33 mouse cellular contexts compared by ENCODE assay signal in genomic region chr1:92045671-92046070, GRCm38 (mm10).
"Had no signal": no experiment of that assay in that cellular context is flagged by ENCODE, and none has a peak within 500 bp of the region (broad histone marks: within the 10 kb centered on the region; RNA-seq: fewer than 3 reads in every experiment).

No protein-coding gene starts in this region.

- H3K4me2 ChIP-seq: limb, embryonic 12.5 days; limb, embryonic 13.5 days; limb, embryonic 15.5 days; liver, embryonic 11.5 days; liver, embryonic 12.5 days; liver, embryonic 13.5 days; liver, embryonic 15.5 days; lung, embryonic 14.5 days; lung, embryonic 15.5 days; midbrain, embryonic 11.5 days; midbrain, embryonic 12.5 days; midbrain, embryonic 13.5 days; midbrain, embryonic 15.5 days; neural tube, embryonic 12.5 days; neural tube, embryonic 13.5 days had no signal

- H3K9ac ChIP-seq: limb, embryonic 12.5 days; limb, embryonic 13.5 days; limb, embryonic 15.5 days; liver, embryonic 12.5 days; liver, embryonic 13.5 days; liver, embryonic 14.5 days; liver, embryonic 15.5 days; liver, postnatal 0 days; lung, embryonic 14.5 days; lung, embryonic 15.5 days; midbrain, embryonic 12.5 days; midbrain, embryonic 13.5 days; midbrain, embryonic 15.5 days; neural tube, embryonic 12.5 days; neural tube, embryonic 13.5 days had no signal

- H3K9me3 ChIP-seq: limb, embryonic 10.5 days; limb, embryonic 12.5 days; limb, embryonic 13.5 days; limb, embryonic 15.5 days; liver, embryonic 12.5 days; liver, embryonic 13.5 days; liver, embryonic 15.5 days; lung, embryonic 15.5 days; midbrain, embryonic 10.5 days; midbrain, embryonic 12.5 days; midbrain, embryonic 13.5 days; midbrain, embryonic 15.5 days; neural tube, embryonic 12.5 days; neural tube, embryonic 13.5 days had no signal

- DNase-seq: left cerebral cortex, postnatal 4 days; liver; liver, embryonic 13.5 days; liver, postnatal 0 days; lung, adult 18-20 months; lung, adult 2 months; lung, embryonic 14.5 days; lung, postnatal 10 days; lung, postnatal 14 days; lung, postnatal 36 days; lung, postnatal 4 days; midbrain, embryonic 14.5 days had no signal

- H3K27me3 ChIP-seq: limb, embryonic 12.5 days; limb, embryonic 13.5 days; limb, embryonic 15.5 days; liver, embryonic 12.5 days; liver, embryonic 13.5 days; liver, embryonic 15.5 days; lung, embryonic 15.5 days; megakaryocyte, embryonic 14.5 days; midbrain, embryonic 12.5 days; midbrain, embryonic 13.5 days; midbrain, embryonic 15.5 days; neural tube, embryonic 12.5 days; neural tube, embryonic 13.5 days had no signal

- H3K27ac ChIP-seq: limb, embryonic 10.5 days; limb, embryonic 15.5 days; liver, embryonic 12.5 days; liver, embryonic 13.5 days; liver, embryonic 14.5 days; liver, embryonic 15.5 days; lung, embryonic 15.5 days; macrophage; midbrain, embryonic 10.5 days; midbrain, embryonic 12.5 days; midbrain, embryonic 13.5 days; midbrain, embryonic 15.5 days; neural tube, embryonic 12.5 days; neural tube, embryonic 13.5 days had no signal

- H3K4me3 ChIP-seq: limb, embryonic 10.5 days; limb, embryonic 12.5 days; limb, embryonic 13.5 days; limb, embryonic 15.5 days; liver, embryonic 12.5 days; liver, embryonic 13.5 days; liver, embryonic 15.5 days; lung, embryonic 15.5 days; megakaryocyte, embryonic 14.5 days; midbrain, embryonic 10.5 days; midbrain, embryonic 12.5 days; midbrain, embryonic 13.5 days; midbrain, embryonic 15.5 days; myocyte; neural tube, embryonic 12.5 days; neural tube, embryonic 13.5 days had no signal

- H3K36me3 ChIP-seq: limb, embryonic 10.5 days; limb, embryonic 12.5 days; limb, embryonic 13.5 days; limb, embryonic 15.5 days; liver, embryonic 12.5 days; liver, embryonic 13.5 days; liver, embryonic 15.5 days; lung, embryonic 15.5 days; midbrain, embryonic 10.5 days; midbrain, embryonic 12.5 days; midbrain, embryonic 13.5 days; midbrain, embryonic 15.5 days; neural tube, embryonic 12.5 days; neural tube, embryonic 13.5 days had no signal

- ATAC-seq: liver, embryonic 12.5 days; liver, postnatal 0 days; lung, postnatal 0 days; midbrain, embryonic 13.5 days; midbrain, embryonic 15.5 days; midbrain, embryonic 16.5 days had no signal
